8 mouse cellular contexts compared by ENCODE assay signal in the genomic region with DNA sequence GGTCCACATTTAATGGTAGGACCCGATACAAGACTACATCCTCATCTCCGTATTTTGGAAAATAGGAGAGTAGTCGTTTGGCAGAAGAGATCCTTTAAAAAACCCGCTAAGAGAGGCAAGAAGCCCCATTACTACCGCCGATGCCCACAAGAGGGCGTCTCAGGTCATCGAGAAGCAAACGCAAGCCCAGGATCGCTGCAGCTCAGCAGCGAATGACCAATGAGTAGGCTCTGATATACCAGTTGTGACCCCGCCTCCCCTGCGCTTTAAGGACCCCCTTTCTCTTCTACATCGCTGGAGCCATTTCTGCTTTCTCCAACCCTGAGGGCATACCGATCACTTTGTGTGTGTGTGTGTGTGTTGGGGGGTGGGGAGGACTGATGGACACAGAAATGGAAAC.
DNase-seq lines count a peak whose midpoint lies in the region; ATAC-seq lines count a peak whose summit lies in the region.

No protein-coding gene starts in this region.

- peaks cover 16% of the 10 kb centered on the region for H3K4me1 ChIP-seq in hindbrain, embryonic 15.5 days (replicated peaks)

- H3K36me3 ChIP-seq in hindbrain, embryonic 15.5 days: no peaks in the 10 kb centered on the region

- no peaks in the 10 kb centered on the region for H3K9me3 ChIP-seq in hindbrain, embryonic 15.5 days

- H3K27me3 ChIP-seq in hindbrain, embryonic 15.5 days: no peaks in the 10 kb centered on the region

- H3K4me3 ChIP-seq in hindbrain, embryonic 15.5 days: peak overlapping the region; percentile 40

- peak; percentile 89 for ATAC-seq in hindbrain, embryonic 15.5 days (ENCODE audit: low FRiP score, low read depth)

- peak overlapping the region; percentile 70 for H3K4me2 ChIP-seq in hindbrain, embryonic 15.5 days

- 2% methylated on average over 15 of the region's 15 CpGs for WGBS in hindbrain, embryonic 15.5 days

- peak overlapping the region; percentile 39; the same call in 1 of the 2 replicates for H3K9ac ChIP-seq in hindbrain, embryonic 15.5 days

- H3K27ac ChIP-seq in hindbrain, embryonic 15.5 days (replicated peaks): peak overlapping the region; percentile 53; the same call in 1 of the 2 replicates

- peak; percentile 88 for DNase-seq in R1 (ENCODE audit: low read depth, low spot score)
- peak; percentile 97 to 99 for DNase-seq in cerebellum, postnatal 10 days
- DNase-seq in frontal cortex, postnatal 36 days (ENCODE audit: low spot score in 2 of 2): peak; percentile 90 to 94
- peak; percentile 82 to 85 for DNase-seq in layer of hippocampus, postnatal 36 days
- DNase-seq in lung, postnatal 25 days (ENCODE audit: low spot score): peak; percentile 83
- DNase-seq in retina, embryonic 14.5 days (ENCODE audit: low spot score): peak; percentile 97
- DNase-seq in thymus, postnatal 36 days: peak; percentile 89 to 91

Comparison
In these comparisons a context has a peak if more than half of its experiments do, and no peak if none do; other contexts are left out.
1. Peak in every context shown above with its lines: DNase-seq, ATAC-seq, H3K4me3 ChIP-seq and H3K27ac ChIP-seq.